Mouse (Mus musculus): Measurements from ENCODE around the gene Gm20388.

- TF ChIP-seq CTCF (IDR thresholded peaks at IDR 0.05; ENCODE audit: low read depth) (no peak), EP300 (IDR thresholded peaks at IDR 0.05; ENCODE audit: low read depth) (no peak)
Measured at GRCm38 (mm10) chr8:121680896-121681295, 1770.3 kb downstream of the Gm20388 start.

Measured in liver, embryonic 14.5 days (tissue).